Mouse (Mus musculus): Measurements from ENCODE around the gene H2-M3. TPM values are rescaled to one million over a fixed set of nuclear protein-coding genes. Genes with fewer than 3 reads are reported as not detected.

Gene H2-M3
- total RNA-seq, 1 experiment from 2014 or later = 23.4 TPM

Other genes starting within 250 kb of the H2-M3 start
- not detected in 2 replicates for gene Mog, start 246.8 kb upstream of the H2-M3 start, total RNA-seq (2017)
- 1.3 and 3.5 TPM in 2 replicates for gene Gabbr1, start 224.3 kb upstream of the H2-M3 start, total RNA-seq (2017)
- not detected in 2 replicates for gene Olfr90, start 181.7 kb upstream of the H2-M3 start, total RNA-seq (2017)
- gene Olfr91, start 171.9 kb upstream of the H2-M3 start, total RNA-seq (2017) = not detected in 2 replicates
- not detected in 2 replicates for gene Olfr92, start 150.1 kb upstream of the H2-M3 start, total RNA-seq (2017)
- gene Olfr93, start 108.7 kb upstream of the H2-M3 start, total RNA-seq (2017) = not detected in 2 replicates
- 0.24 TPM in 1 of 2 replicates, not detected in the other for gene Ubd, start 76.3 kb upstream of the H2-M3 start, total RNA-seq (2017)
- not detected in 2 replicates for gene Olfr94, start 69.2 kb upstream of the H2-M3 start, total RNA-seq (2017)
- not detected in 2 replicates for gene Olfr95, start 57.1 kb upstream of the H2-M3 start, total RNA-seq (2017)
- gene Olfr96, start 50.1 kb upstream of the H2-M3 start, total RNA-seq (2017) = not detected in 2 replicates
- gene Olfr97, start 32.9 kb upstream of the H2-M3 start, total RNA-seq (2017) = not detected in 2 replicates
- not detected in 2 replicates for gene Olfr98, start 6.5 kb upstream of the H2-M3 start, total RNA-seq (2017)
- 1.8 TPM in 1 of 2 replicates, not detected in the other for gene Olfr99, start 13.2 kb downstream of the H2-M3 start, total RNA-seq (2017)
- gene Olfr101, start 34.1 kb downstream of the H2-M3 start, total RNA-seq (2017) = not detected in 2 replicates
- not detected in 2 replicates for gene Olfr102, start 46.8 kb downstream of the H2-M3 start, total RNA-seq (2017)
- not detected in 2 replicates for gene Olfr103, start 69.5 kb downstream of the H2-M3 start, total RNA-seq (2017)
- not detected in 2 replicates for gene Olfr104-ps, start 89.4 kb downstream of the H2-M3 start, total RNA-seq (2017)
- not detected in 2 replicates for gene Olfr105-ps, start 108.8 kb downstream of the H2-M3 start, total RNA-seq (2017)
- gene Olfr106-ps, start 120.2 kb downstream of the H2-M3 start, total RNA-seq (2017) = not detected in 2 replicates
- not detected in 2 replicates for gene Olfr107, start 129.0 kb downstream of the H2-M3 start, total RNA-seq (2017)
- gene Olfr108, start 175.3 kb downstream of the H2-M3 start, total RNA-seq (2017) = not detected in 2 replicates
- gene Olfr109, start 188.7 kb downstream of the H2-M3 start, total RNA-seq (2017) = not detected in 2 replicates
- gene H2-M2, start 213.3 kb downstream of the H2-M3 start, total RNA-seq (2017) = not detected in 2 replicates
- not detected in 2 replicates for gene Olfr110, start 222.2 kb downstream of the H2-M3 start, total RNA-seq (2017)
- not detected in 2 replicates for gene Olfr111, start 237.8 kb downstream of the H2-M3 start, total RNA-seq (2017)

All from common myeloid progenitor, adult 5-6 weeks (primary cell).